Mouse (Mus musculus): ENCODE results near the gene Ccl6. TPM values are rescaled to one million over a fixed set of nuclear protein-coding genes. Genes with fewer than 3 reads are reported as not detected.

Gene Ccl6
- total and polyA plus RNA-seq, 3 experiments, result 0.30 to 1.2 (median 0.93) TPM

GRCm38 (mm10) chr11:83580699-83581232 is 12.1 kb downstream of the Ccl6 start:
- no peak for DNase-seq (ENCODE audit: extremely low read depth)
- Histone ChIP-seq H3K27me3 (replicated peaks) (no peaks in the 10 kb centered on the region), H3K4me1 (ENCODE audit: control insufficient read depth in 1 of 2, insufficient read depth in 2 of 2) (peaks cover 3 to 28% of the 10 kb centered on the region in 2 experiments; a peak in 2 of 4 replicates), H3K4me2 (ENCODE audit: insufficient read depth, low read depth, poor library complexity, severe bottlenecking) (no peak overlapping the region), H3K9ac (ENCODE audit: insufficient read depth, low read depth) (no peak overlapping the region), H3K79me2 (replicated peaks; ENCODE audit: control insufficient read depth, extremely low read depth, insufficient read depth, poor library complexity, severe bottlenecking) (no peaks in the 10 kb centered on the region), H3K4me3 (replicated peaks in 1 of 3; ENCODE audit: low read depth in 2 of 3, low read length in 2 of 3, poor library complexity in 1 of 3) (no peak overlapping the region), H3K9me3 (replicated peaks; ENCODE audit: low read length) (no peaks in the 10 kb centered on the region), H3K36me3 (replicated peaks in 1 of 2; ENCODE audit: control insufficient read depth in 1 of 2, insufficient read depth in 1 of 2, low read length in 1 of 2) (no peaks in the 10 kb centered on the region), H3K27ac (ENCODE audit: insufficient read depth, low read depth) (no peak overlapping the region)
- TF ChIP-seq RAD21 (IDR thresholded peaks at IDR 0.05; ENCODE audit: low read depth, low read length), result no peak
- peak; percentile 57 for TF ChIP-seq BHLHE40 (IDR thresholded peaks at IDR 0.05; ENCODE audit: low read depth, low read length)
- no peak for TF ChIP-seq UBTF (IDR thresholded peaks at IDR 0.05; ENCODE audit: low read depth, low read length)
- dilution Hi-C loops (cut with MboI; ENCODE audit: extremely low pct_ligation_motif_present, extremely low pct_unique_long_range_greater_than_20kb, low sequenced_read_pairs), result no loop called here
- in situ Hi-C loops (cut with MboI; ENCODE audit: low pct_ligation_motif_present, low pct_unique_long_range_greater_than_20kb, low sequenced_read_pairs), result no loop called here

GRCm38 (mm10) chr11:83578999-83579398 is 13.9 kb downstream of the Ccl6 start:
- DNase-seq (ENCODE audit: extremely low read depth), result no peak
- Histone ChIP-seq H3K9ac (ENCODE audit: insufficient read depth, low read depth) (no peak overlapping the region), H3K4me2 (ENCODE audit: insufficient read depth, low read depth, poor library complexity, severe bottlenecking) (no peak overlapping the region), H3K4me3 (replicated peaks in 1 of 3; ENCODE audit: low read depth in 2 of 3, low read length in 2 of 3, poor library complexity in 1 of 3) (no peak overlapping the region), H3K9me3 (replicated peaks; ENCODE audit: low read length) (no peaks in the 10 kb centered on the region), H3K4me1 (ENCODE audit: control insufficient read depth in 1 of 2, insufficient read depth in 2 of 2) (peaks cover 3 to 28% of the 10 kb centered on the region in 2 experiments; a peak in 2 of 4 replicates), H3K79me2 (replicated peaks; ENCODE audit: control insufficient read depth, extremely low read depth, insufficient read depth, poor library complexity, severe bottlenecking) (no peaks in the 10 kb centered on the region), H3K27ac (ENCODE audit: insufficient read depth, low read depth) (no peak overlapping the region), H3K27me3 (replicated peaks) (no peaks in the 10 kb centered on the region), H3K36me3 (replicated peaks in 1 of 2; ENCODE audit: control insufficient read depth in 1 of 2, insufficient read depth in 1 of 2, low read length in 1 of 2) (no peaks in the 10 kb centered on the region)
- peak in 1 of 2 experiments; percentile 48; a peak in 2 of 4 replicates for TF ChIP-seq CTCF (conservative IDR thresholded peaks at IDR 0.05 in 1 of 2, IDR thresholded peaks at IDR 0.05 in 1 of 2; ENCODE audit: low read depth in 2 of 2, low read length in 2 of 2)
- TF ChIP-seq RAD21 (IDR thresholded peaks at IDR 0.05; ENCODE audit: low read depth, low read length), result peak; percentile 32
- no peak for TF ChIP-seq HCFC1 (IDR thresholded peaks at IDR 0.05; ENCODE audit: low read depth, low read length)
- peak; percentile 53 for TF ChIP-seq SMC3 (IDR thresholded peaks at IDR 0.05; ENCODE audit: low read depth, low read length)
- TF ChIP-seq NELFE (IDR thresholded peaks at IDR 0.05; ENCODE audit: low read depth, low read length), result 0 out of 2 replicates have a peak, but pooled peaks have one; percentile 9
- no peak for TF ChIP-seq ELF1 (IDR thresholded peaks at IDR 0.05; ENCODE audit: low read depth, low read length)
- dilution Hi-C loops (cut with MboI; ENCODE audit: extremely low pct_ligation_motif_present, extremely low pct_unique_long_range_greater_than_20kb, low sequenced_read_pairs), result no loop called here
- in situ Hi-C loops (cut with MboI; ENCODE audit: low pct_ligation_motif_present, low pct_unique_long_range_greater_than_20kb, low sequenced_read_pairs), result no loop called here

GRCm38 (mm10) chr11:83578186-83578760 is 14.6 kb downstream of the Ccl6 start, which contains the start of gene Ccl9:
Gene Ccl9 (minus strand): TSS chr11:83578636.
- H3K27me3 ChIP-seq (replicated peaks), result no peaks in the 10 kb centered on the region
- no peak for TF ChIP-seq POLR2AphosphoS2 (IDR thresholded peaks at IDR 0.05; ENCODE audit: low read depth, low read length)
- no peak for TF ChIP-seq USF2 (conservative IDR thresholded peaks at IDR 0.05; ENCODE audit: low read depth, low read length)
- TF ChIP-seq ZMIZ1 (IDR thresholded peaks at IDR 0.05; ENCODE audit: low read depth, low read length), result no peak
- TF ChIP-seq ZNF384 (IDR thresholded peaks at IDR 0.05; ENCODE audit: low read depth, low read length), result no peak
- TF ChIP-seq GABPA (IDR thresholded peaks at IDR 0.05; ENCODE audit: insufficient replicate concordance, low read depth, low read length), result no peak
- TF ChIP-seq RAD21 (IDR thresholded peaks at IDR 0.05; ENCODE audit: low read depth, low read length), result no peak
- TF ChIP-seq JUND (conservative IDR thresholded peaks at IDR 0.05; ENCODE audit: low read depth, low read length), result no peak
- TF ChIP-seq ETS1 (conservative IDR thresholded peaks at IDR 0.05; ENCODE audit: low read depth, low read length), result no peak
- no peak for TF ChIP-seq CHD2 (IDR thresholded peaks at IDR 0.05; ENCODE audit: low read length)
- TF ChIP-seq MAFK (IDR thresholded peaks at IDR 0.05; ENCODE audit: insufficient replicate concordance, low read length), result no peak
- TF ChIP-seq JUN (IDR thresholded peaks at IDR 0.05; ENCODE audit: insufficient read depth, low read depth, low read length), result no peak
- in situ Hi-C loops (cut with MboI; ENCODE audit: low pct_ligation_motif_present, low pct_unique_long_range_greater_than_20kb, low sequenced_read_pairs) (no loop called here), dilution Hi-C loops (cut with MboI; ENCODE audit: extremely low pct_ligation_motif_present, extremely low pct_unique_long_range_greater_than_20kb, low sequenced_read_pairs) (no loop called here)
- H3K27ac ChIP-seq (ENCODE audit: insufficient read depth, low read depth), result no peak within 1 kb of the TSS
- no peak within 1 kb of the TSS for H3K4me2 ChIP-seq (ENCODE audit: insufficient read depth, low read depth, poor library complexity, severe bottlenecking)
- peaks cover 3 to 28% of the 10 kb centered on the region in 2 experiments; a peak in 2 of 4 replicates for H3K4me1 ChIP-seq (ENCODE audit: control insufficient read depth in 1 of 2, insufficient read depth in 2 of 2)
- H3K36me3 ChIP-seq (replicated peaks in 1 of 2; ENCODE audit: control insufficient read depth in 1 of 2, insufficient read depth in 1 of 2, low read length in 1 of 2), result no peaks in the 10 kb centered on the region
- no peak for DNase-seq (ENCODE audit: extremely low read depth)
- H3K4me3 ChIP-seq (replicated peaks in 1 of 3; ENCODE audit: low read depth in 2 of 3, low read length in 2 of 3, poor library complexity in 1 of 3), result no peak within 1 kb of the TSS
- no peaks in the 10 kb centered on the region for H3K9me3 ChIP-seq (replicated peaks; ENCODE audit: low read length)
- H3K9ac ChIP-seq (ENCODE audit: insufficient read depth, low read depth), result no peak within 1 kb of the TSS
- H3K79me2 ChIP-seq (replicated peaks; ENCODE audit: control insufficient read depth, extremely low read depth, insufficient read depth, poor library complexity, severe bottlenecking), result no peaks in the 10 kb centered on the region

Data from CH12.LX (cell line).